Mouse (Mus musculus) retina, postnatal 1 day (tissue): ENCODE measurements around the gene Fam111a.

Experiments
- DNase-seq: peaks from one replicate; pipeline ENCODE4 v3.0.0-alpha.2; 2012

The Fam111a gene

GRCm38 (mm10) chr19:12564197-12564596 lies 18.7 kb downstream of the Fam111a start:
- DNase-seq = no peak

GRCm38 (mm10) chr19:12567011-12567410 lies 21.5 kb downstream of the Fam111a start:
- peak; percentile 22 for DNase-seq

GRCm38 (mm10) chr19:12570866-12571265 lies 25.3 kb downstream of the Fam111a start:
- no peak for DNase-seq

- no peak for DNase-seq
Measured at GRCm38 (mm10) chr19:12571687-12572086, 26.1 kb downstream of the Fam111a start.

- no peak for DNase-seq
Measured at GRCm38 (mm10) chr19:12572614-12573265, 27.2 kb downstream of the Fam111a start.

GRCm38 (mm10) chr19:12573266-12574011 lies 27.9 kb downstream of the Fam111a start:
- peak; percentile 93 for DNase-seq

- peak; percentile 45 for DNase-seq
Measured at GRCm38 (mm10) chr19:12574012-12574407, 28.5 kb downstream of the Fam111a start.

GRCm38 (mm10) chr19:12575107-12575506 lies 29.6 kb downstream of the Fam111a start:
- no peak for DNase-seq

GRCm38 (mm10) chr19:12575514-12575913 lies 30.0 kb downstream of the Fam111a start:
- DNase-seq = no peak

GRCm38 (mm10) chr19:12576639-12577038 lies 31.1 kb downstream of the Fam111a start:
- DNase-seq = no peak

- no peak for DNase-seq
Measured at GRCm38 (mm10) chr19:12585310-12585709, 39.8 kb downstream of the Fam111a start.

GRCm38 (mm10) chr19:12591908-12592307 lies 46.4 kb downstream of the Fam111a start:
- DNase-seq = peak; percentile 85

GRCm38 (mm10) chr19:12595135-12595529 lies 49.6 kb downstream of the Fam111a start:
- no peak for DNase-seq

- peak; percentile 85 for DNase-seq
Measured at GRCm38 (mm10) chr19:12595530-12596289, 50.2 kb downstream of the Fam111a start.

GRCm38 (mm10) chr19:12596290-12597072 lies 50.9 kb downstream of the Fam111a start:
- DNase-seq = no peak

GRCm38 (mm10) chr19:12597073-12597405 lies 51.5 kb downstream of the Fam111a start:
- no peak for DNase-seq

- DNase-seq = no peak
Measured at GRCm38 (mm10) chr19:12598674-12599073, 53.1 kb downstream of the Fam111a start.

- no peak for DNase-seq
Measured at GRCm38 (mm10) chr19:12599674-12600073, 54.1 kb downstream of the Fam111a start, which contains the start of gene Gm4952. TSS of gene Gm4952 (plus strand) at chr19:12599974.

GRCm38 (mm10) chr19:12600684-12601480 lies 55.3 kb downstream of the Fam111a start:
- no peak for DNase-seq

- no peak for DNase-seq
Measured at GRCm38 (mm10) chr19:12608336-12608735, 62.8 kb downstream of the Fam111a start.

- no peak for DNase-seq
Measured at GRCm38 (mm10) chr19:12613646-12614045, 68.1 kb downstream of the Fam111a start.

- DNase-seq = no peak
Measured at GRCm38 (mm10) chr19:12633176-12633575, 87.6 kb downstream of the Fam111a start, which contains the start of gene Glyat. TSS of gene Glyat (plus strand) at chr19:12633308.
